Mouse (Mus musculus) myocyte (in vitro differentiated cells): ENCODE measurements around the gene Slc22a15.

Source experiments
- POLR2A ChIP-seq: IDR thresholded peaks from one replicate; pipeline ENCODE4 v1.6.1; 2011; ENCODE audit warnings: low read depth, mild to moderate bottlenecking, control low read depth, moderate library complexity; ENCODE audit not compliant: insufficient read length
- POLR2AphosphoS2 ChIP-seq: IDR thresholded peaks from one replicate; pipeline ENCODE4 v1.6.1; 2011; ENCODE audit warnings: low read depth, control low read depth; ENCODE audit not compliant: insufficient read length
- TCF12 ChIP-seq: IDR thresholded peaks from one replicate; pipeline ENCODE4 v1.6.1; 2011; ENCODE audit warnings: mild to moderate bottlenecking, control low read depth; ENCODE audit not compliant: poor library complexity, insufficient read depth, severe bottlenecking

- TF ChIP-seq TCF12 (no peak), POLR2A (no peak), POLR2AphosphoS2 (no peak)
Observed at GRCm38 (mm10) chr3:101848816-101849215, 75.4 kb downstream of the Slc22a15 start, which contains the start of gene Mab21l3.
